Mouse (Mus musculus) gastrocnemius, postnatal 10 days (tissue): ENCODE data around the gene Fkrp. TPM values are rescaled to one million over a fixed set of nuclear protein-coding genes. Genes with fewer than 3 reads are reported as not detected.

Source experiments
- total RNA-seq, 2 experiments: library from RNA; stranded (reverse); gene quantifications; 2 replicates each; pipeline ENCODE4 v1.2.3; 2021

The Fkrp gene
- total RNA-seq, 2 experiments from 2014 or later, result 23.2 to 23.3 TPM

Other genes with a start within 250 kb of the Fkrp start
- 10 to 100 TPM; 30.5 to 36.6 TPM for gene Arhgap35, start 201.7 kb downstream of the Fkrp start, total RNA-seq
- not detected for gene Ceacam15, start 141.0 kb downstream of the Fkrp start, total RNA-seq
- not detected for gene Ceacam9, start 94.8 kb downstream of the Fkrp start, total RNA-seq
- 10 to 100 TPM; 65.4 to 71.9 TPM for gene Ap2s1, start 78.3 kb downstream of the Fkrp start, total RNA-seq
- gene Slc1a5, start 35.4 kb downstream of the Fkrp start, total RNA-seq, result 10 to 100 TPM; 32.5 to 34.9 TPM
- gene Strn4, start 843 bp downstream of the Fkrp start, total RNA-seq, result 10 to 100 TPM; 42.3 to 46.1 TPM
- 10 to 100 TPM in 1 of 2 experiments, 1 to 10 TPM in 1; 9.8 to 14.0 TPM for gene Prkd2, start 26.2 kb upstream of the Fkrp start, total RNA-seq
- gene Dact3, start 58.6 kb upstream of the Fkrp start, total RNA-seq, result 10 to 100 TPM in 1 of 2 experiments, 1 to 10 TPM in 1; 9.5 to 10.9 TPM
- 1 to 10 TPM; 1.3 to 2.7 TPM for gene Gng8, start 75.1 kb upstream of the Fkrp start, total RNA-seq
- 1 to 10 TPM; 1.8 to 2.9 TPM for gene Ptgir, start 89.8 kb upstream of the Fkrp start, total RNA-seq
- gene Calm3, start 107.4 kb upstream of the Fkrp start, total RNA-seq, result 100 to 1,000 TPM; 255 to 271 TPM
- 10 to 100 TPM; 20.6 to 24.5 TPM for gene Pnmal2, start 128.0 kb upstream of the Fkrp start, total RNA-seq
- under 1 TPM; 0.16 to 0.21 TPM for gene Pnmal1, start 142.9 kb upstream of the Fkrp start, total RNA-seq
- under 1 TPM in 1 of 2 experiments, not detected in 1; 0.16 TPM for gene Gm42372, start 166.4 kb upstream of the Fkrp start, total RNA-seq
- gene Ccdc8, start 176.0 kb upstream of the Fkrp start, total RNA-seq, result 10 to 100 TPM; 10.7 to 13.3 TPM
- gene Ppp5c, start 211.2 kb upstream of the Fkrp start, total RNA-seq, result 10 to 100 TPM; 54.1 to 69.8 TPM
- 1 to 10 TPM; 1.9 to 3.1 TPM for gene Hif3a, start 245.7 kb upstream of the Fkrp start, total RNA-seq